Mouse (Mus musculus) cerebellum, adult 18-20 months (tissue): ENCODE data around the gene Itgb1bp1.

Source experiments
- DNase-seq, 2 experiments: peaks; one replicate each; pipeline ENCODE4 v3.0.0; 2021

Gene Itgb1bp1

DNA sequence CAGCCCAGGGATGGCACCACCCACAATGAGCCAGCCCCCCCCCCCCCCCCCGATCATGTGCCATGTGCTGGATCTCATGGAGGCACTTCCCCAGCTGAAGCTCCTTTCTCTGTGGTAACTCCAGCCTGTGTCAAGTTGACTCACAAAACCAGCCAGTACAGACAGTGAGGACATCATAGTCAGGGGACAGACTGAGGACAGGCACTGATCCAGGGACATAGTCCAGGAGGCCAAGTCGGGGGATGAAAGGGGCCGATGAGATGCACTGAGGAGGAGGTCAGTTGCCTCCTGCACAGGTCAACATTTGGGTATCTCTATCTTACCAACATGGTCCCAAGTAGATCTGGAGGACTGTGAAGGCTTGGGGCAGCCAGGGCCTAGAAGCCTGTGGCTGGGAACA is 90.6 kb downstream of the Itgb1bp1 start:
- DNase-seq = no peak

DNA sequence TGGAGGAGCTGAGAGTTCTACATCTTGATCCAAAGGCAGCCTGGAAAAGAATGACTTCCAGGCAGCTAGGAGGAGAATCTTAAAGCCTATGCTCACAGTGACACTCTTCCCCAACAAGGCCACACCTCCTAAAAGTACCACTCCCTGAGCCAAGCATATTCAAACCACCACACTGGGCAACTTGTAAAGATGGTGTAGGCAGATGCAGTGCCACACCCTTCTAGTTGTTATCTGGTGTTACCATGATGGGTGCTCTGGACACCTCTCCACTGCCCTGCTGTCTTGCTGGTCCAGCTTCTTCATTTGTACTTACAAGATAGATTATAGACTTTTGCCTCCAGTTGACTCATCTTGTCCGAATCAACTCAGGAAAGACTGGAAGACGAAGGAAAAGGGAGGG is 94.5 kb downstream of the Itgb1bp1 start:
- no peak for DNase-seq
